Mouse (Mus musculus): ENCODE measurements around the gene Spats2l.

Spats2l gene

DNA sequence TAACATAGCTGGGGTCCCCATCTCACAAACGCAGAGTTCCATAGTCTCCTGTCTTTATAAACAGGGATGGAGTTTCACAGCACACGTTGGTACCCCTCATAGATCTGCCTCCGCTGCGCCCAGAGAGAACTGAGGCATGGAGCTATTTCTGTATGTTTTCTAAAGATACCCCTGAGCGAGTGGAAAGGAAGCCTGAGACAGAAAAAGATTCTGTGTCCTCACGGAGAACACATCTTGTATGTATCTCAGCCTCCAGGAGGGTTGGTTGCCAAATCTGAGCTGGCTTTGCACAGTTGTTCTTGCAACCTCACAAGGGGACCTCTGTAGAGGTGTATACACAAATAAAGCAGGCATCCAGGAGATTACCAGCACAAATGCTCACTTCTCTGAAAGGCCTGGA is 105.0 kb downstream of the Spats2l start:
- no peak for ATAC-seq (ENCODE audit: insufficient number of reproducible peaks, low FRiP score, low TSS enrichment)

DNA sequence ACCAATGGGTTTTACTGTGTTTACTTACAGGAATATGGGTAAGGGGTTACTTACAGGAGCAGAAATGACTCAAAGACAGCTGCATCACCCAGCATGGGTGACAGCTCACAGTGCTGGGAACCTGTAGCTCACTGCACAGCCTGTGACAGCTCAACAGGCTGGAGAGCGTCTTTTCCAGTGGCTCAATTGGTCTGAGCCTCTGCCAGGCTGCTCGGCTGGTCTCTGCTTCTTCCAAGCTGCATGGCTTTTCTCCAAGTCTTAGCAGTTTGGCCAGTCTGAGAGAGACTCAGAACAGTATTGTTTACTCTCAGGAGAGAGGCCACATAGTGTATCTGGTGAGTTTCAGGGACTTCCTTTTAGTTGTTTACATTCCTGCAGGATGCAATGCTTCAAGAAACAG is 110.9 kb downstream of the Spats2l start:
- ATAC-seq (ENCODE audit: insufficient number of reproducible peaks, low FRiP score, low TSS enrichment) = no peak

DNA sequence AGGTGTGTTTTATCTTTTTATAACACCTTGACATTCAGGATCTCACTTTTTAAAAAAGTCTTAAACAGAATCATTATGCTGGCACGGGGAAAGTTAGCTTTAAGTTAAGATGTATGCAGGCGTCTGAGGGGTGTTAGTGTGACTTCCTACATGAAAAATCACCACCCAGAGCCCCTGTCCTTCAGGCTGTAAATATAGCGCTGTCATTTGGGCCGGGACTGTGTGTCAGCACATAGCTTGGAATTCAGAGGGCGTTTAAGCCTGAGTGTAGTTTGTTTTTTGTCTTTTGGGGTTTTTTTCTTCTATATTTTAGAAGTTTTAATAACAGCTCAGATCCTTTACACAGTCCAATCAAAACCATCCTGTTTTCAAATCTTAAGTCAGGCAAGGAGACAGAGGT is 115.8 kb downstream of the Spats2l start:
- ATAC-seq (ENCODE audit: insufficient number of reproducible peaks, low FRiP score, low TSS enrichment) = no peak

DNA sequence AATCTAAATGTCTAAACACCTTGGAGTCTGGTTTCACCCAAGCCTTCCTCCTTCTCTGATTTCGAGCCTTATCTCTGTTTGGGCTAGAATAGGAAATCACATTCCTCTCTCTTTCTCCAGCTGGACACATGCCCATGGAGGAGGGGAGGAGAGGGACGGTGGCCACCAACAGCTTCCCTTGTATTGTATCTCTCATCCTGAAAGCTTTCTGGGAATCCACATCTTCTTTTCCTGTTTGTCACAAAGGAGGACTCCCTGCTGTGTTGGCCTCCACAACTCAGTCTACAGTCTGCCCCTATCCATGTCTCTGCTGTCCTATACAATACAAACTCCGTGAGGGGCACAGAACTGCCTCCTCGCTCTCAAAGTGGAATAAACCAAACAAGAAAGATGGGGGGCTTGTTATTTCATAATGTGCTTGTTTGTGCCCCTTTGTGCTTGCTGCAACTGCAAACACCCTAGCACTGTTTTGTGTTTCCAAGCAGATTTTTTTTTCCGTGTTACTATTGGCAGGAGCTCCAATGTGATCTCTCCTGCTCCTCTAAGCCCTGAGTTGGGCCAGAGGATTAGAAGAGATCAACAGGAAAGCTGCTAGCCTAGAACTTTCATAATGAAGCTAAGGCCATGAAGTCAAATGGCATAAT is 116.4 kb downstream of the Spats2l start:
- no peak for ATAC-seq (ENCODE audit: insufficient number of reproducible peaks, low FRiP score, low TSS enrichment)

DNA sequence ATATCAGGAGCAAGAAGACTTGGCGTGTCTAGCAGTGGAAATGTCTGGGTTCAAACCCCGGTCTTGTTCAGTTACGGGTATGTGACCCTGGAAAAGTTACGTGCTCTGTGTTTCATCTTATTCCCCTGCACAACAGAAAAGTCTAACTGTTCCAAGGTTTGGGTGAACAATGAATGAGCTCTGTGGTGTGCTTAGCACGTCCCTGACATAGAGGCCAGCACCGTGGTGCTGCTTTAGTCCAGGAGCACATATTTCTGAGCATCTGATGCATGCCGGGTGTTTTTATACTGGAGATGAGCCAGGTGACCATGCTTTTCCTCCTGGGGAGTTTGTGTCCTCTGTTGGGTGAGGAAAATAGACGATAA is 116.9 kb downstream of the Spats2l start:
- ATAC-seq (ENCODE audit: insufficient number of reproducible peaks, low FRiP score, low TSS enrichment) = no peak

DNA sequence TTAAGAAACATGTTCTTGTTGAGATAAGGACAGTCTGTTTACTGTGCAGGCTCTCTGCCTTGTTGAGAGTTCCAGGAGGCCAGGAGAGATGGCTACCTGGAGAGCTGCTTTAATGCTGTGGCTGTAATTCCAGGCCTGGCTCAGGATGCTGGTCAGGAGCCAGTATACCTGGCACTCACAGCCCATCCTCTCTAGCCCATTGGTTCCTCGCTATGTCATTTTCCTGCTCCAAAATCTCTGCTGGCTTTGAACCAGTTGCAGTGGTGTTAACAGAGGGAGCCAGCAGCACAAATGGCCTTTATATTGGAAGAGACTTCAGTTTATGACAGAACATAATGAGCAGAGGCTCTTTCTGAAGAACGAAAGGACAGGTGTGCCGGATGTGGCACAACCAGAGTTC is 127.5 kb downstream of the Spats2l start:
- ATAC-seq (ENCODE audit: insufficient number of reproducible peaks, low FRiP score, low TSS enrichment) = no peak

DNA sequence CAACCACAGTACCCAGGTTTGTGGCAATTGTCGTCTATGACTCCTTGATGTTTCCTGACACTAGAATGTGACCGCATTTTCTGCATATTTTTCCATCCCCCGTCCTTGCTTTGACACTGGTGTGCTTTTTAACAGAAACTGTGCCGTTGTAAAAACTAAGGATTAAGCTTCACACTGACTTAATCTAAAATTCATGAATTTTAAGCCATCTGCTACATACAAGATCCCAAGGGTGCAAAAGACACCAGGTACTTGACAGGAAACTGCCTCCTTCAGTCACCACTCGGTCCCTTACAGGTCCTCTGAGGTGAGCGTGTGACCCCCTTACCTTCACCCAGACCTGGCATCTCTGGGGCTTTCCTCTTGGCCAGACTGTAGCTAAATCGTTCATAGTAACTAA is 129.8 kb downstream of the Spats2l start:
- ATAC-seq (ENCODE audit: insufficient number of reproducible peaks, low FRiP score, low TSS enrichment) = no peak

DNA sequence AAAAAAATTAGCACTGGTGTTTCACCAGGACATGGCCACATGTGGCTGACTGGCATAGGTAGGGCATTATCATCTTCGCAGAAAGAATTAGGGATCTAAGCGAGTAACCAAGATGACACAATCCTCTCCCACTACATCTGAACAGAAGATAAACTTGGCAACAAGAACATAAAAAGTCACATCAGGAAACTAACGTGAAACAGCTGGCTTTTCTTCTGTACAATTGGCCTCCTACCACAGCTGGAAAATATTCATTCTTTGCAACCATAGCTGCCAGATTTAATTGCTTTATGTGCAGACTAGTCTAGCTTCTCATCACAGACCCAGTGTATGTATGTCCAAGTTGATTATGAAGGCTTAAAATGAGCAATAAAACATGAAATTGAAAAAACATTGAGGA is 131.9 kb downstream of the Spats2l start:
- no peak for ATAC-seq (ENCODE audit: insufficient number of reproducible peaks, low FRiP score, low TSS enrichment)

DNA sequence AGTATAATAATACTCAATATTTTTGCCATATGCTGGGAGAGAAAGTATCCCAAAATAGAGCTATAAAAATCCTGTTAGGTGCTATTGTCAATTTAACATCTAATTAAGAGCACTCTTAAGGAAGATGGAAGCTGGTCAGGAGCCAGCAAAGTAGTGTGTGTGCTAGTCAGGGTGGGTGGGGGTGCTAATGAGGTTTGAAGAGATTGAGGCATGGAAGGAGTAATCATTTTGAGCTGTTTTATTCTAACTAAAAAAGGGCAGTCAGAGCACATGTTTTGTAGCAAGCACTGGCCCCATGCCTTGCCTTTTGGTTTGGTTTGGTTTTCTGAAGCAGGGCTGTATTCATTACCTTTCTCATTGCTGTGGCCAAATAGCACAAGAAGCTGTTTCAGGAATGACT is 132.3 kb downstream of the Spats2l start:
- no peak for ATAC-seq (ENCODE audit: insufficient number of reproducible peaks, low FRiP score, low TSS enrichment)

DNA sequence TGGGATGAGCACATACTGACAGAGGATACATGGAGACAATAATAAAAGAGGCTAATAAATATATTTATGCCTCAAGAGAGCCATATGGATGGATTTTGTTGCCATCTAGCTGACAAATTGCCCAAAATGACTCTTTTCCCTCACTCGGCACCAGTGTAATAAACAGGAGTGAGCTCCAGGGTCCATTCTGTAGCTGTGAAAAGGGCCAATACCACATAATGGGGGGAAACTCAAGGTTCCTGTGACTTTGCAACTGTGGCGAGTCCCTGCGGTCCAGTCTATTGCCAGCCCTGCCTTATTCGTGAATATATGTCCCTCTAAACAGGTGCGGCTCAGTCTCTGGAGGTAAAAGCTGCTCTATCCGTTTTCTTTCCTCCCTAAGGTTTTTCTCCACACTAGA is 137.6 kb downstream of the Spats2l start:
- no peak for ATAC-seq (ENCODE audit: insufficient number of reproducible peaks, low FRiP score, low TSS enrichment)

DNA sequence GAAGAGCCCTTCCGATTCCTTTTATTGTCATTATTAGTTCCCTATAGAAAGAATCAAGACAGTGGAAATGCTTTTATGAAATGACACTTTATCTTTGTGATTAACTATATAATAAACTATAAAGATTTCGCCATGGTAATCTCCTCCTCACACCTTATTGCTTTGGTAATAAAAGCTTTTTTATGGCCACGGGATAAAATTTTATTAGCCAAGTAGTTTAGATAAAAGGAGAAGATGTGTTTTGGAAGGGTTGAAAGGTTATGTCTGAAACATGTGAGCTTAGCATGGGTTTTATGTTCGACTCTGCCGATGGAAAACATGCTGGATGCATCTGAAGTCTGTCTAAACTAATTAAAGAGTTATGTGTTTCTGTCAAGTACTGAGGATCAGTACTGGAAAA is 143.4 kb downstream of the Spats2l start:
- ATAC-seq (ENCODE audit: insufficient number of reproducible peaks, low FRiP score, low TSS enrichment) = no peak

DNA sequence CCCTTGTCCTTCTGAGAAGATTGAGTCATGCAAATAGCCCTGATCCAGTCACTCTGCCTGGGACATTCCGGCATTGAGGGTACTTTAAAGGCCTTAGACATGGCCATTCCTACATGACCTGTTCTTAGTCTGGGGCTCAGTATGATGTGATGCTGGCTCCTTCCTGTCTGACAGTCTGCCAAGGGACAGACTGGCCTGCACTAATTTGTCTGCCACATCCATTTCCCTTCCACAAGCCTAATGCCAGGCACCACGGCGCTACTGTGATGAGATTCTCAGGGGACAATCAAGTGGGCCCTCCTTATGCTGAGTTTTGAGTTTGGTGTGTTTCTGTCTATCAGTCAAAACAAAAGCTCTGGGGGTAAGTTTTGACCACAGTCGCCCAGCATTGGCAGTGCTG is 144.6 kb downstream of the Spats2l start:
- no peak for ATAC-seq (ENCODE audit: insufficient number of reproducible peaks, low FRiP score, low TSS enrichment)

DNA sequence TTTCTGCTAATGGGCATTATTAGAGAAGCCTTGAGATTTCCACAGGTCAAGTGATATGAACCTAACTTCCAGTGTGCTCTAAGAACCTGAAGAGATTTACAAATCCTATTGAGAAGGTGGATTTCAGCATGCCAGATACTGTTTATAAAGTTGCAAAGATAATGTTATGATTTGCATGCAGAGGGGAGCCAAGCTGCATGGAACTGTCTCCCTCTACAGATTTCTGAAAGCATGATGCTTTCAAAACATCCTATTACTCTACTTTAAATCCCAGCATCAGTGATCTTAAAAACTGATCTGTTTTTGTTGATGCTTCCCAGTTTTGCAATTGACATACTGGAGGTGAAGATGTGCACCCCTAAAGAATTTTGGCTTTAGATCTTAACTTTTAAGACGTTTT is 160.3 kb downstream of the Spats2l start:
- no peak for ATAC-seq (ENCODE audit: insufficient number of reproducible peaks, low FRiP score, low TSS enrichment)

DNA sequence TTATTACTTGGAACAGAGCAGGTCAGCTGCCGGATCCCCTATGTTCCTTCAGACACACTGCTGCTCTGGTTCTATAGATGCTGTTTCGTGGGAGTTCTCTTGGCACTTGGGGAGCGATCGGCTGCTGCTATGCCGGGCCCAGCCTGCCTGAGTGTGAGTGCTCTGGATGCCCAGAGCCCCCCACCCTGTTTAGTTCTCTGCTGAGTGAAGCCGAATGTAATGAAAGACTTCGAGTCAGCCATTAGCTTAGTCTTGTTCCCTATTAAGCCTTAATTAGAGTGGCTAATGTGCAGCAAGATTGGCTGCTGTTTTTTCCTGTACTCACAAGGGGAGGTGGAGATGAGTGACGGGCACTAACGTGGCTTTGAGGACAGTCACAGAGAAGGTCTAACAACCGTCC is 166.7 kb downstream of the Spats2l start:
- ATAC-seq (ENCODE audit: insufficient number of reproducible peaks, low FRiP score, low TSS enrichment) = no peak

DNA sequence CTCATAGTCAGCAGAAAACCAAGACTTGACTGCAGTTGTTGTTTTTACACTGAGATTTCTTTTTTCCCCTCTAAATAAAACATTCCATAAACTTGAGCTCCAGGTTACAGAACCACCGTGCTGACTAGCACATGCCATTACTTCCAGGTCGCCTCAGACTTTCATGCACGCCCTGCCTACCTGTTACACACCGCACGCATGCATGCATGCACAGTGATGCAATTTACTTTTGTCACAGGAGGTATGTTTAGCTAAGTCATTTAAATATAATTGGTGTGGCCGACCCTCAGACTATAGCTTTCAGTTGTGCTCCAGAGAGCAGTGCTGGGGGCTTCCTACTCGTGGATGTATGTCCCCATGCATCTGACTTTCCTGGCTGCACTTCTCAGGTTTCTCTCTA is 167.1 kb downstream of the Spats2l start:
- no peak for ATAC-seq (ENCODE audit: insufficient number of reproducible peaks, low FRiP score, low TSS enrichment)

DNA sequence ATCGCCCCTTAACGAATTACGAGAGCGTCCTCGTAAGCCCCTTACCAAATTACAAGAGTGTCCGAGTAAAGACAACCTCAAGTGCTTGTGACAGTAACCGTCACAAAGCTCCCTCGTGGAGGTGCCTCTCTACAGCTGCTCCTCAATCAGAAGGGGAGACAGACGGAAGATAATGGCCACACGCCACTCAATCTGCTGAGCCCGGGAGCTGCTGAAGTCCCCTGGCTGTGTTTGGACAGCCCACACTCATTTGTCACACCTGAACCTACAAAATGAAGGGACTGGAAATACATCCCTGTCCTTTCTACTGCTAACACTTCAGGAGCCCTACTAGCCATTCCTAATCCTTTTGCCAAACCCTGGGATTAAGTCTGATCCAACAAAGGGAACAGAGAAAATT is 167.8 kb downstream of the Spats2l start:
- no peak for ATAC-seq (ENCODE audit: insufficient number of reproducible peaks, low FRiP score, low TSS enrichment)

DNA sequence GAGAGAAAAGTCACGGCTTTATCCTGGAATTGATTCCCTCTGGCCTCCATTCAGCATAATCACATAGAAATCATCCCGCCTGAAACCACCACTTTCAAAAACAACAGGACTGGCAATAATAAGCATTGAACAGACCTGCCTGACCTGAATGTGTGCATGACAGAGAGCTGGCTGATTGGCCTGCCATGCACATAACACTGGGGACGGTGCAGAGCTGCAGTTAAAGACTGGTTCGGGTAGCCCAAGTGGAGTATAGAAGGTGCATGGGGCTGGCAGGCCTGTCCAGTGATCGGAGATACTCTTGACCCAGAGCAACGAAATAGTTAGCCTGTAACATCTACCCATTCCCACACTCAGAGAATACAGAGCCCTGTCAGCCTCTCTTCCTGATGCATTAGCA is 168.3 kb downstream of the Spats2l start:
- no peak for ATAC-seq (ENCODE audit: insufficient number of reproducible peaks, low FRiP score, low TSS enrichment)

DNA sequence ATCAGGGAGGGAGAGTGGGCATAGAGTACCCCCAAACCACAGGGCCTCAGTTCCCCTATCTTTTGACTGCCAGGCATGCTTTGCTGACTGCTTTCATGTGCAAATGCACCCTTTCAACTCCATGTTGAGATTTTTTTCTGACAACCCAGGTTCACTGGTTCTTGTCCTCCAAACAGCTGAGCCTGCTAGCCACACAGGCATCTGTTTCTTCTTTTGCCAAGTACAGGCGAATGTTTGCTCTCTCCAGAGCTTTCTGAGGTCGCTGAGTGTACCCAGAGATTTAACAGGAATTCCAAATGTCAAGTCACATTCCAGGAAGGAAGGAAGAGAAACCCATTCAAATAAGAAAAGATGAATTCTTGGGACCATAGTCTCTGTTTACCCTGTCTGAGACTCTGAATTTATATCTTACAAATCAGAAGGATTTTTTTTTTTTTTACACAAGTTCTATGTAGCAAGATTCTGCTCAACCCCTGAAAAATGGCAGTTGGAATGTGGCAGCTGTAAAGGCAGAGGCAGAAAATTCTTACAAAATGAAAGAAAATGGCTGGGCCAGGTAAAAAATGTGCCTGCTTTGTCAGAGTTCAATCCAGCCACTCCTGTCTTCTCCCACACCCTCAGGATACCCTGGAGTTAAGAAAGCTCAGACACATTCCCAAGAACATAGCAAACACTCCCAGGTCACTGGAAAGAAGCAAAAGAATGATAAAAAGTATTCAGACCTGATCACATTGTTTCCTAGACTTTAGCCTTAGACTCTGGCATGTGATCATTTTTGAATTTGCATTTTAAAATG is 173.8 kb downstream of the Spats2l start:
- ATAC-seq (ENCODE audit: insufficient number of reproducible peaks, low FRiP score, low TSS enrichment) = no peak

DNA sequence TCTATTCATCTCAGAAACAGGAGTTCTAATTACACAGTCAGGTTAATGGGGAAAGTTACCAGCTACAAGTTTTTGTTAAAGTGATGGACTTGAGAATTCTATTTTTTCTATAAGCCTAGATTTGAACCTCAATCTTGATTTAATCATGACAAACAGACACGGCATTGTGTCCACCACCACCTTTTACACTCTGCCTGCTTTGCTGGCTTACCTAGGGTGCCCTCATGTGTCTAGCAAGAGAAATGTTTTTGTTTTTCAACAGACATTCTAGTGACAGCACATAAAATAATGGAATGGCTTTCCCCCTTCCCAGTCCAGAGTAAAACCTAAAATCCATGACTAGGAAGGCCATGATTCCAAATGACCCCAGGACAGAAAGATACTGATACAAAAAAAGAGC is 175.2 kb downstream of the Spats2l start:
- no peak for ATAC-seq (ENCODE audit: insufficient number of reproducible peaks, low FRiP score, low TSS enrichment)

DNA sequence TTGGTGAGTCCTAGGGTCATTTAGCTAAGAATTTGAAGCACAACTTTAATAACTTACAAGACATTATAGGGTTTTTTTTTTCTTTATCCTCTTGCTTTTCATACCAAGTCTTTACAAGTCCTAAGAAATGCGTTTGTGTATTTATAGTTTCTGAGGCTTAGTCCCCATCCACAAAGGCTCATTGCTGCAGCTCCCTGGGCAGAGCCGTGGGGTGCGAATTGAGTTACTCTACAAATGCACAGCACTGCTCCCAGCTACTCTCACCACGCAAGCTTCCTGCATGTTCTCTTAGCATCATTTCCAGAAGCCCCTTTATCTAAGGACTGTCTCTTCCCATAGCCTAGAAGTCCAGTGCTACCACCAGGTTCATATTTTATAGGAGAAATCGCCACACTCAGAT is 175.8 kb downstream of the Spats2l start:
- ATAC-seq (ENCODE audit: insufficient number of reproducible peaks, low FRiP score, low TSS enrichment) = no peak

DNA sequence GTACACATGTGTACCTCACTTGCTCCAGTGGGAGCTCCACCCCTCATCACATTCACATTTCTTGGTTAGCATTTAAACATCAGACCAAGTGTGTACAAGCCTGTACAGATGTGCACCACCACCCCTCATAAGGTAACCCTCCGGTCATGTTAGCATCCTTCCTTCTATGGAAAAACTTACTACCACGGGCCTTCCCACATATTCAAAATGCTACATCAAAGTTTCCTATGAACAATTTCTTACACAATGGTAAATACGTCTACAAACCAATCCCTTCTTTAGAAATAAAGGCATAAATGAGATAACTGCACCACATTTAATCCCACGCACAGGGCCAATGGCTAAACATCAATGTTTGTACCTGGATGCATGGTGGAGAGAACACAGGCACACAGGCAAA is 178.5 kb downstream of the Spats2l start:
- ATAC-seq (ENCODE audit: insufficient number of reproducible peaks, low FRiP score, low TSS enrichment) = no peak

DNA sequence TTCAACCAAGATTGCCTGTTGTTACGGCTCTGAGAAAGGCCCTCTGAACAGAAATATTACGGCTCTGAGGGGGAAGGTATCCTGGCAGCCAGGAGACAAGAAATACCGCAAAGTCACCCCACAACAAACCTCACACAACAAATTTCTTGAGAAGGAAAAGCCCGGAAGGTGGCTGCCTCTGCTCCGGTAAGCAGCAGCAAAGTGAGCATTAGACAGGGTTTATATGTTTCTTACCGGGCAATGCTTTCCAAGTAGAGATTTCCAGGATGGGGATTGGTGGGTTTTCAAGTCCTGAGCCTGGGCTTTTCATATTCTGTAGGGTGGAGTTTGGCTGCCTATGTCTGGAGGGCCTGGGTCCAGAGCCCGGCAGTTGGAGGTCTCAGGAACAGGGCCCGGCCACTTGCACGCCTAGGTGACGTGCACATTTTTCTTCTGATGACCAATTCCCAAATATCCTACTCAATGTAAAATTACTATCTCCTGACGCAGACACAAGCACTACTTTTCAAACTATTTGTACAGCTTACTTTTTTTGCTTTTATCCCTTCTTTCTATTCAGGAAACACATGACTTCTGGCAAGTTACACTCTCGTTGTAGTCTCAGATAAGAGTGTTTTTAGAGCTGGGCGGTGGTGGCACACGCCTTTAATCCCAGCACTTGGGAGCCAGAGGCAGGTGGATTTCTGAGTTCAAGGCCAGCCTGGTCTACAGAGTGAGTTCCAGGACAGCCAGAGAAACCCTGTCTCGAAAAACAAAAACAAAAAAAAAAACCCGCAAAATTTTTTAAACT is 179.8 kb downstream of the Spats2l start:
- ATAC-seq (ENCODE audit: insufficient number of reproducible peaks, low FRiP score, low TSS enrichment) = no peak
